Mouse (Mus musculus): ENCODE results near the gene Stab1.

The Stab1 gene

DNA sequence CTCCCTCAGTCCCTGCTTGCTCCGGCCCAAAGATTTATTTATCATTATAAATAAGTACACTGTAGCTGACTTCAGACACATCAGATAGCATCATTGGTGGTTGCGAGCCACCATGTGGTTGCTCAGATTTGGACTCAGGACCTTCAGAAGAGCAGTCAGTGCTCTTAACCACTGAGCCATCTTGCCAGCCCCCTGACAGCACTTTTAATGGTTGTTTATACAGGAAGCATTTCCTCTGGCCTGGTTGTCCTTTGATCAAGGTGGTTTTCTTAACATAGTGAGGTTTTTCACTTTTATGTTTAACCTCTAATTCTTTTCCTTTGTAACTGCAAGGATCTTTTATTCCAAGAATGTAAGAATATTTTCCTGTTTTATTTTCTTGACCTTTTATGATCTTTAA lies 26.0 kb upstream of the Stab1 start:
- DNase-seq = no peak

GRCm38 (mm10) chr14:31193791-31194190 lies 25.4 kb upstream of the Stab1 start:
- no peak for DNase-seq

- no peak for DNase-seq
Measured at GRCm38 (mm10) chr14:31191936-31192335, 23.5 kb upstream of the Stab1 start.

- DNase-seq = no peak
Measured at GRCm38 (mm10) chr14:31189348-31189747, 20.9 kb upstream of the Stab1 start.

DNA sequence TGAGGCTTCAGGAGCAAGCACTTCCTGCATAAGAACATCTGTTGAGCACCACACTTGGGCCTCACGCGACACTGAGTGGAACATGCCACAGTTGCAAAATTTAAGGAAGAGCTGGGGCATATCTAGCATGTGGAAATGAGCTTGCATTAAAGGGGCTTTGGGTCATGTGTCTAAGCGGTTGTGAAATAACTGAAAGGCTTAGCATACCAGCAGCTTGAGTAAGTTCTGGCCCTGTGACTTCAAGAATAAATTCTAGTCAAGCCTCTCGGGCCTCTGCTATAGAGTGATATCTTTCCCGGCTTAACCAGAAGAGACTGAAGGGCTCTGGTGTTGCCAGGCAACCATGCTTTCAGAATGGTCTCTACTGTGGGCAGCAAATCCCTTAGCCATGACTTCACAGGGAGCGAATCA lies 20.3 kb upstream of the Stab1 start:
- no peak for DNase-seq

DNA sequence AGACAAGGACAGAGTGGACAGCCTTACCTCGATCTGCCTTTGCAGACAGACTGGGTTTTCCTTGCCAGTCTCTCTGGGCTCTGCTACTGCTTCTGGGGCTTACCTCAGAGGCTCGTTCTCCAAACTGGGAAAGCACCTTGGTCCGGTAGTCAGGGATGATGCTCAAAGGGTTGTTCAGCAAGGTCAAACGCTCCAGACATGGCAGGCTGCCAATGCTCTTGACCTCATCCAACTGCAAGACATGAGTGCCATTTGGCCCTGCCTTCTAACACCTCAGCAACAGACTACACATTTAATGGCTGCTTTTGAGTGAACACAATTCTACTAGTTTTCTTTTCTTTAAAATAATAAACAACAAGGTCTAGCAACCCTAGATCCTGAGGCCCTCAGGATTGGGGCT lies 18.2 kb upstream of the Stab1 start:
- DNase-seq = no peak

- no peak for DNase-seq
Measured at GRCm38 (mm10) chr14:31184195-31184594, 15.8 kb upstream of the Stab1 start.

DNA sequence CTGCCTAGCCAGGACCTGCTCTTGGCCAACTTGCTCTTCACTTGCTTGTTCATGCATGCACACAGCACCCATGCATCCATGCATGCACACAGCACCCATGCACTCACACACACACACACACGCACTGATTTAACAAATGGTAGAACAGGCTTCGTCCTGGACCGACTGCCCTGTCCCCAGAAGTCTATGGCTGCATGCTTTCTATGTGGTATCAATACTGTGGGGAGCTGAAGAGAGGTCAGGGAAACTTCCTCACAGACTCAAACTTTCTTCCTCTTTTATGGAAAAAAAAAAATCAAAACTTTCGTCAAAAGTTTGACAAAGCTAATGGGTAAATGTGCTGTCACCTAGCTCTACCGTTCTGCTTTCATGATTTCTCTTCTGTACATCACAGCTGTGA lies 15.1 kb upstream of the Stab1 start:
- DNase-seq = no peak

GRCm38 (mm10) chr14:31182786-31183290 lies 14.4 kb upstream of the Stab1 start:
- no peak for DNase-seq

- DNase-seq = no peak
Measured at GRCm38 (mm10) chr14:31181512-31181911, 13.1 kb upstream of the Stab1 start.

DNA sequence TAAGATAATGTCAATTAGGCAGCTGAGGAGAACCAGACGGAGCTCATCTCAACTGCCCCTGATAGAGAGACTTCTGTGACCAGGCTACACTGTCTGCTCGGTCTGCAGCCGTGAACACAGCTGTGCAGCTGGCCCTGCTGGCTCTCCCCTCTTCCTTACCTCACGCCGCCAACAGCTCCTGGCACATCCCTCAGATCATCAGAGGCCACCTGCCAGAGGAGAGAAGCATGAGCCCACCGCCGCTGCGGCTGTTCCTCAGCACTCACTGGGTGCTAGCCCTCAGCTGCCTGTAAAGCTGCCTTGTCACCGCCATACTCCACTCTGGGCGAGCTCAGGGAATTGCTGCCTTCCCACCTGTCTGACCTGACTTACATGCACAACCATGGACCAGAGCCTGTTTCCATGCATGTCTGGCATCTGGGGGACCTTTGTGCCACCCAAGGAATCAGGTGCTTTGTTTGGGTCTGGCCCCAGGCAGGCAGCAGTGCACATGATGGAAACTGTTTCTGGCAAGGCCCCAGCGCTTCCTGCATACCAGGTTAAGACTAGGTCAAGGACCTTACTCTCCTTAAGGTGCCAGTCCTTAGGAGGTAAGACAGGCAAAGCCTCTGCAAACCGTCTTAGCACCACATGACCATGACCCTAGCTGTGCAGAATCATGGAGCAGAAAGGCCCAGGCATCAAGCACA lies 11.4 kb upstream of the Stab1 start:
- DNase-seq = no peak

GRCm38 (mm10) chr14:31177715-31178114 lies 9.3 kb upstream of the Stab1 start:
- no peak for DNase-seq

- no peak for DNase-seq
Measured at GRCm38 (mm10) chr14:31177287-31177686, 8.8 kb upstream of the Stab1 start.

GRCm38 (mm10) chr14:31173537-31173936 lies 5.1 kb upstream of the Stab1 start:
- DNase-seq = no peak

DNA sequence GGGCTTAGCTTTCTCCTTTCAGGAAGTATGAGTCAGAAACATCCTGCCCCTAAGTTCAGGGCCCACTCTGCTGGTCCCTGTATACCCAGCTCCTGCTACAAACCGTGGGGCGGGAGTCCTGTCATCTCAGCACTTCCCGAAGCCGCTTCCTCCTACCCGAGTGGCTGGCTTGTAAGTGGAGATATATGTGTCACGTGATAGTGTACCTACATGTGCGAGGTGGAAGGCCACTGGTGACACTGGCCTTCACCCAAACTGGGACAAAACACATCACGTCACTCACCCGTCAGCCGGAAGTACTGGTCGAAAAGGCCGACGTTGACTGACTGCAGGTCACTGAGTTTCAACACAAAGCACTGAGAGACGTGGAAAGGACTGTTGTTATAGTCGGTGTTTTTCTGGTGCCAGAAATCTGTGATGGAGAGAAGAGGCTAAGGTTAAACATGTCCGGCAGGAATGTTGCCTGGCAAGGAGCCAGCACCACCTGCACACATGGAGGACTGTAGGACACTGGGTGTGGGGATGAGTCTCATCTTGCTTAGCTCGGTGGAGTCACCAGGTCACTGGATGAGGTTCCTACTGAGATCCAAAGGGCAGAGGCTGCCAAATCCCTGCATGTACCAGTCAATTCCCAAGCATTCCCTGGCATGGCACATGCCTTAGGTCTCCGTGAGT lies 4.5 kb upstream of the Stab1 start:
- DNase-seq = peak; percentile 56

DNA sequence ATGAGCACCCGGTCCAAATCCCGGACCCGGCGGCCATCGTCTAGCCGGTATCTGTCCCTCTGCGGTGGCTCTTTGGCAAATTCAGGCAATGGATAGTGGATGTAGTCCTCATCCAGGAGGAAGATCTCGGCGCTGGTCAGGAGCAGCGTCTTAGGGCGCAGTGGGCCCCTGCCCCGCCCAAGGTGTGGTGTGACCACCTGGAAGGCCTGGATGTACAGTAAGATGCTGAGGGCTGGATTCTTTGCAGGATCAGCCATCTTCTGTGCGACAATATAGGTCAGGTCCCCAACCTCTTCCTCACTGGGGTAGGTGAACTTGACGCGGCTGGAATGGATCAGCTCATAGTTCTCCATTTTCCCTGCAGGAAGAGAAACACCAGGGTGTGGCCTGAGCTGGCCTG lies 3.4 kb upstream of the Stab1 start:
- no peak for DNase-seq

GRCm38 (mm10) chr14:31171386-31171785 lies 2.9 kb upstream of the Stab1 start:
- peak; percentile 63 for DNase-seq

- no peak for DNase-seq
Measured at GRCm38 (mm10) chr14:31170963-31171362, 2.5 kb upstream of the Stab1 start.

DNA sequence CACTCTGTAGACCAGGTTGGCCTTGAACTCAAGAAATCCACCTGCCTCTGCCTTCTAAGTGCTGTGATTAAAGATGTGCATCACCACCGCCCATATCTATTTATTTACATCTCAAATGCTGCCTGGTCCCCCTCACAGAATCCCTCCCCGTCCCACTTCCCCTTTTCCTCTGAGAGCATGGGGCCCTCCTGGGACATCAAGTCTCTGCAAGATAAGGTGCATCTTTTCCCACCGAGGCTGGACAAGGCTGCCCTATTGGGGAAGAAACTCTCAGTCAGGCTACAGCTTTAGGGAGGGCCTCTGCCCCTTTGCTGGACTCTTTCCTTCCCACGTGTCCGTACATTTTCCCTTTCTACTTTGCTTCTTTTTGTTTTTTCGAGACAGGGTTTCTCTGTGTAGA lies 1.1 kb upstream of the Stab1 start:
- no peak for DNase-seq

DNA sequence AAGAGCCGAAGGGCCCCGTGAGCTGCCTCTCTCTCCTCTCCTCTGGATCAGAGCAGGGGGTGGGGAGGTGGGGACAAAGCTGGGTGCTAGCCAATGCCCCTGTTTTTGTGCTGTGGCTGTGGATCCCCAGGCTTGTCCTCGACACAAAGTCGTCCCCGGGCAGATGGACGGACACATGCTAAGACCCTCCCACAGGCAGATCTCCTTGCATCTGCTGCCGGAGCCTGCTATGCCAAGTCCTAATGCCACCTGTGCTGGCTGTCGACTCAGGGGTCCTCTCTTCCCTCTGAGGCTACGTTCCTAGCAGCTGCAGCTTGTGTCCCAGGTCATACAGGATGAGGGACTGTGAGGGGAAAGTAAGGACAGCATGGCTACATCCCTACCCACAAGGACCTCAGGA lies 1.6 kb downstream of the Stab1 start:
- DNase-seq = no peak

DNA sequence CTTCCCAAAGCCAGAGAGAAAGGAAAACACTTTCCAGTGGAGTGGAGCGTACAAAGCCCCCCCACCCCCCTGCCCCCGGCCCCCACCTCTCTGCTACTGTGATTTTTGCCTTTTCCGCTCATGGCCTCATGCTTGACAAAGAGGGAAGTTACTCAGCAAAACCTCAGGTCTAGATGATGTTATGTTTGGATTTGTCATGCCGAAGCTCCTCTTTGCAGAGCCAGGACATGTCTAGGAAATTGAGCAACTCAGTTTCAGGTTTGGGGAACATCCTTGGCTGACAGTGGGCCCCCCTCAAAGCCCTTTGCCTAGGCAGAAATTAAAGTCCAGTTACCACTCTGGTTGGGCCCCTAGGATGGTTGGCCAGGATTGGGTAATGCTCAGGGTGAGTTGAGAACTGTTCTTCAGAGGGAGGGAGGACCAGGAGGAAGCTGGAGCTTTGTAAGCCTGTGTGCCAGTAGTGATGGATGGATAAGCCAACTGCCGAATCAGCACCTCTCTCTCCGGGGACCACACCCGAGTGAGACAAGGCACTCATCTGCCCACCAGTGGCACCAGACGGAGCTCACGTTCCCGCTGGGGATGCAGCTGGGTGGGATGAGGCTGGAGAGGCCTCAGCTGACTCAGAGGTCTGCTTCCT lies 2.3 kb downstream of the Stab1 start:
- DNase-seq = no peak

GRCm38 (mm10) chr14:31165458-31165857 lies 3.0 kb downstream of the Stab1 start:
- no peak for DNase-seq

GRCm38 (mm10) chr14:31165010-31165409 lies 3.4 kb downstream of the Stab1 start:
- DNase-seq = no peak

GRCm38 (mm10) chr14:31164067-31164466 lies 4.4 kb downstream of the Stab1 start:
- peak; percentile 74 for DNase-seq

Data from cerebellum, adult 11 months (tissue).